Mouse (Mus musculus) embryonic fibroblast, embryonic 13.5 days (primary cell): ENCODE results near the gene Gm2115. TPM values are rescaled to one million over a fixed set of nuclear protein-coding genes. Genes with fewer than 3 reads are reported as not detected.

ENCODE experiments used
- H3K27ac ChIP-seq: 2 replicates; pipeline ENCODE4 v1.5.1; 2012; ENCODE audit warnings: low read length, control low read depth, inconsistent platforms; ENCODE audit not compliant: insufficient read depth
- H3K4me1 ChIP-seq: 2 replicates; pipeline ENCODE4 v1.6.1; 2011; ENCODE audit warnings: low read length; ENCODE audit not compliant: control insufficient read depth, insufficient read depth
- H3K4me3 ChIP-seq: 2 replicates; pipeline ENCODE4 v1.5.1; 2011; ENCODE audit warnings: mild to moderate bottlenecking, control low read depth, low read length; ENCODE audit not compliant: insufficient read depth
- CTCF ChIP-seq: IDR thresholded peaks from 2 replicates; pipeline ENCODE4 v1.5.1; 2011; ENCODE audit warnings: mild to moderate bottlenecking, control low read depth, low read length, moderate library complexity, borderline replicate concordance; ENCODE audit not compliant: insufficient read depth
- POLR2A ChIP-seq: IDR thresholded peaks from 2 replicates; pipeline ENCODE4 v1.6.1; 2011; ENCODE audit warnings: low read depth, mild to moderate bottlenecking, control low read depth, low read length, moderate library complexity
- polyA plus RNA-seq: library from polyadenylated mRNA; stranded (reverse); fragments of >200 nt; gene quantifications from 2 replicates; pipeline ENCODE4 v1.2.4, GENCODE M21; 2011; ENCODE audit warnings: low read depth; ENCODE audit not compliant: missing spikeins, insufficient read length

Gm2115 gene
- polyA plus RNA-seq, 1 experiment = 37.2 TPM

GRCm38 (mm10) chr7:84600631-84601030 is 71.9 kb downstream of the Gm2115 start:
- Histone ChIP-seq H3K27ac (no peak overlapping the region), H3K4me3 (no peak overlapping the region), H3K4me1 (peaks cover 4% of the 10 kb centered on the region)
- no peak for TF ChIP-seq CTCF
- TF ChIP-seq POLR2A = no peak

- Histone ChIP-seq H3K4me1 (peaks cover 4% of the 10 kb centered on the region), H3K27ac (no peak overlapping the region), H3K4me3 (no peak overlapping the region)
- TF ChIP-seq POLR2A = no peak
- TF ChIP-seq CTCF = no peak
Measured at GRCm38 (mm10) chr7:84601331-84601730, 72.6 kb downstream of the Gm2115 start.

- Histone ChIP-seq H3K4me1 (peaks cover 4% of the 10 kb centered on the region), H3K4me3 (no peak overlapping the region), H3K27ac (no peak overlapping the region)
- TF ChIP-seq CTCF (no peak), POLR2A (no peak)
Measured at GRCm38 (mm10) chr7:84604501-84604900, 75.7 kb downstream of the Gm2115 start.

GRCm38 (mm10) chr7:84605033-84605687 is 76.4 kb downstream of the Gm2115 start:
- H3K27ac ChIP-seq = peak overlapping the region; percentile 30
- H3K4me3 ChIP-seq = peak overlapping the region; percentile 55
- H3K4me1 ChIP-seq = peaks cover 4% of the 10 kb centered on the region
- TF ChIP-seq POLR2A (no peak), CTCF (no peak)

GRCm38 (mm10) chr7:84605704-84606292 is 77.0 kb downstream of the Gm2115 start:
- TF ChIP-seq CTCF (no peak), POLR2A (peak; percentile 67)
- Histone ChIP-seq H3K4me1 (peaks cover 4% of the 10 kb centered on the region), H3K4me3 (peak overlapping the region; percentile 55), H3K27ac (peak overlapping the region; percentile 30)

GRCm38 (mm10) chr7:84606293-84606749 is 77.6 kb downstream of the Gm2115 start, which contains the start of gene Fah:
Gene Fah, minus strand, starts transcription at chr7:84606722.
- Histone ChIP-seq H3K4me3 (peak within 1 kb of the TSS; percentile 55), H3K27ac (peak within 1 kb of the TSS; percentile 30), H3K4me1 (peaks cover 4% of the 10 kb centered on the region)
- TF ChIP-seq CTCF (no peak), POLR2A (0 out of 2 replicates have a peak, but pooled peaks have one; percentile 29)

GRCm38 (mm10) chr7:84611609-84612008 is 82.9 kb downstream of the Gm2115 start:
- no peaks in the 10 kb centered on the region for H3K4me1 ChIP-seq
- no peak overlapping the region for H3K27ac ChIP-seq
- no peak overlapping the region for H3K4me3 ChIP-seq
- TF ChIP-seq CTCF = no peak
- no peak for TF ChIP-seq POLR2A

GRCm38 (mm10) chr7:84612445-84612844 is 83.7 kb downstream of the Gm2115 start:
- no peak overlapping the region for H3K27ac ChIP-seq
- TF ChIP-seq CTCF (no peak), POLR2A (no peak)
- H3K4me1 ChIP-seq = no peaks in the 10 kb centered on the region
- H3K4me3 ChIP-seq = no peak overlapping the region

- no peak overlapping the region for H3K27ac ChIP-seq
- no peak overlapping the region for H3K4me3 ChIP-seq
- no peaks in the 10 kb centered on the region for H3K4me1 ChIP-seq
- TF ChIP-seq CTCF (no peak), POLR2A (no peak)
Measured at GRCm38 (mm10) chr7:84618951-84619350, 90.2 kb downstream of the Gm2115 start.

GRCm38 (mm10) chr7:84620956-84621355 is 92.2 kb downstream of the Gm2115 start:
- H3K27ac ChIP-seq = no peak overlapping the region
- no peak overlapping the region for H3K4me3 ChIP-seq
- H3K4me1 ChIP-seq = no peaks in the 10 kb centered on the region
- TF ChIP-seq POLR2A (no peak), CTCF (no peak)

- TF ChIP-seq POLR2A (no peak), CTCF (no peak)
Measured at GRCm38 (mm10) chr7:84623718-84624117, 95.0 kb downstream of the Gm2115 start.

More at GRCm38 (mm10) chr7:84623718-84624117, 95.0 kb downstream of the Gm2115 start:
- Histone ChIP-seq H3K4me3 (no peak overlapping the region), H3K4me1 (no peaks in the 10 kb centered on the region), H3K27ac (no peak overlapping the region)
